9 mouse cellular contexts compared by ENCODE assay signal in the genomic region with DNA sequence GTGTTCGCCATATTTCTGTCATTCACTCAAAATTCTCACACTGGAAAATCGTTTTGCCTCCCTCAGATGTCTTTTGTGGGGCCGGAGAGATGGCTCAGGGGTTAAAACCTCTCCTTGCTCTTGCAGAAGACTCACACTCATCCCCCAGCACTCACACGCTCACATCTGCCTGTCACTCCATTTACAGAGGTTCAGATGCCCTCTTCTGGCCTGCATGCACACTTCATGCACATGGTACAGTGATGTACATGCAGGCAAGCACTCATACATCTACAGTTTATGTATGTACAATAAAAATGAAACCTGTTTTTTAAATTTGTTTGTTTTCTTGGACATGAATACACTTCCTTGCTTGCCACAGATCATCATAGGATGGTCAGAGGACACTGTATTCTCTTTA. TPM values are rescaled to one million over a fixed set of nuclear protein-coding genes. Genes with fewer than 3 reads are reported as not detected.
DNase-seq lines count a peak whose midpoint lies in the region; ATAC-seq and TF ChIP-seq lines count a peak whose summit lies in the region.
"Had no signal": no experiment of that assay in that cellular context is flagged by ENCODE, and none has a peak within 500 bp of the region (broad histone marks: within the 10 kb centered on the region; RNA-seq: fewer than 3 reads in every experiment).

No protein-coding gene starts in this region.

- no peaks in the 10 kb centered on the region for H3K36me3 ChIP-seq in liver, embryonic 14.5 days (replicated peaks; ENCODE audit: control insufficient read depth, insufficient read depth, low read depth)
- H3K36me3 ChIP-seq in liver, embryonic 11.5 days (ENCODE audit: control insufficient read depth, insufficient read depth, low read length), result no peaks in the 10 kb centered on the region
- H3K36me3 ChIP-seq in hindbrain, embryonic 12.5 days, result no peaks in the 10 kb centered on the region

- H3K4me1 ChIP-seq in liver, embryonic 14.5 days (replicated peaks; ENCODE audit: control insufficient read depth in 2 of 2, insufficient read depth in 2 of 2, low read length in 1 of 2), result 0 out of 4 replicates have a peak, but pooled peaks cover 0 to 2% of the 10 kb centered on the region in 2 experiments
- no peaks in the 10 kb centered on the region for H3K4me1 ChIP-seq in liver, embryonic 11.5 days (replicated peaks; ENCODE audit: control insufficient read depth, insufficient read depth, low read length)
- no peaks in the 10 kb centered on the region for H3K4me1 ChIP-seq in hindbrain, embryonic 12.5 days

- H3K4me2 ChIP-seq in liver, embryonic 14.5 days (ENCODE audit: low read depth), result no peak overlapping the region
- no peak overlapping the region for H3K4me2 ChIP-seq in liver, embryonic 11.5 days
- no peak overlapping the region for H3K4me2 ChIP-seq in hindbrain, embryonic 12.5 days (replicated peaks)

- TF ChIP-seq EP300 in liver, embryonic 14.5 days (IDR thresholded peaks at IDR 0.05; ENCODE audit: low read depth), result no peak

- no peak for ATAC-seq in liver, embryonic 14.5 days (ENCODE audit: insufficient read depth)
- no peak for ATAC-seq in liver, embryonic 11.5 days (replicated peaks; ENCODE audit: low FRiP score)
- 0 out of 2 replicates have a peak, but pooled peaks have one; percentile 61 for ATAC-seq in hindbrain, embryonic 12.5 days (ENCODE audit: low FRiP score)

- H3K4me3 ChIP-seq in liver, embryonic 14.5 days (ENCODE audit: insufficient read depth in 1 of 2, low read depth in 2 of 2, low read length in 2 of 2), result no peak overlapping the region
- no peak overlapping the region for H3K4me3 ChIP-seq in liver, embryonic 11.5 days (ENCODE audit: low read depth, low read length)
- no peak overlapping the region for H3K4me3 ChIP-seq in hindbrain, embryonic 12.5 days

- no peak overlapping the region for H3K9ac ChIP-seq in liver, embryonic 14.5 days (replicated peaks)
- H3K9ac ChIP-seq in liver, embryonic 11.5 days (ENCODE audit: low read depth, low read length), result no peak overlapping the region
- H3K9ac ChIP-seq in hindbrain, embryonic 12.5 days, result no peak overlapping the region

- H3K27ac ChIP-seq in liver, embryonic 14.5 days, result no peak overlapping the region
- no peak overlapping the region for H3K27ac ChIP-seq in liver, embryonic 11.5 days (ENCODE audit: low read depth, low read length)
- H3K27ac ChIP-seq in hindbrain, embryonic 12.5 days, result no peak overlapping the region

- no peaks in the 10 kb centered on the region for H3K27me3 ChIP-seq in liver, embryonic 14.5 days (ENCODE audit: control insufficient read depth, insufficient read depth, low read length)
- no peaks in the 10 kb centered on the region for H3K27me3 ChIP-seq in liver, embryonic 11.5 days (replicated peaks; ENCODE audit: control insufficient read depth, insufficient read depth, low read length)
- no peaks in the 10 kb centered on the region for H3K27me3 ChIP-seq in hindbrain, embryonic 12.5 days

- TF ChIP-seq CTCF in liver, embryonic 14.5 days (IDR thresholded peaks at IDR 0.05; ENCODE audit: low read depth), result peak; percentile 34

- H3K9me3 ChIP-seq in liver, embryonic 14.5 days (ENCODE audit: control insufficient read depth, low read length), result no peaks in the 10 kb centered on the region
- H3K9me3 ChIP-seq in liver, embryonic 11.5 days (ENCODE audit: control insufficient read depth, low read length), result no peaks in the 10 kb centered on the region
- no peaks in the 10 kb centered on the region for H3K9me3 ChIP-seq in hindbrain, embryonic 12.5 days (replicated peaks)

- DNase-seq in embryo, embryonic 10 days (ENCODE audit: low spot score), result peak; percentile 43
- no peak for DNase-seq in embryo, embryonic 9.5 days (ENCODE audit: extremely low spot score)
- no peak for DNase-seq in liver, embryonic 14.5 days (ENCODE audit: low read depth in 3 of 3, low spot score in 3 of 3)
- DNase-seq in liver, embryonic 11.5 days (ENCODE audit: low spot score), result no peak
- peak; percentile 30 to 43 for DNase-seq in thymus, postnatal 10 days (ENCODE audit: low spot score in 2 of 2)
- DNase-seq in ovary, postnatal 36 days (ENCODE audit: low spot score), result no peak
- no peak for DNase-seq in urinary bladder, postnatal 36 days (ENCODE audit: low spot score in 2 of 2)
- DNase-seq: cerebellum, adult 18-20 months had no signal

- 32% methylated on average over 4 of the region's 4 CpGs for WGBS in liver, embryonic 14.5 days (ENCODE audit: insufficient replicate concordance)
- 45% methylated on average over 4 of the region's 4 CpGs for WGBS in liver, embryonic 11.5 days
- WGBS in hindbrain, embryonic 12.5 days, result 53% methylated on average over 4 of the region's 4 CpGs

RNA-seq across cellular contexts. Expression of gene Gys2, which starts 3.3 kb away (rescaled TPM):
- polyA plus RNA-seq in liver, embryonic 14.5 days (2012; rRNA removed), result 20.9 and 22.4 TPM in 2 replicates
- polyA plus RNA-seq in liver, embryonic 14.5 days (2014; fragmentation: Nextera tagmentation; extraction: Ambion mirVana), result 38.8 and 43.6 TPM in 2 replicates
- polyA plus RNA-seq in liver, embryonic 11.5 days (2014; fragmentation: Nextera tagmentation; extraction: Ambion mirVana), result 21.3 and 23.8 TPM in 2 replicates
- polyA plus RNA-seq in hindbrain, embryonic 12.5 days (2016; fragmentation: Nextera tagmentation; extraction: Ambion mirVana), result 0.50 TPM in 1 of 2 replicates, not detected in the other

RNA-seq across cellular contexts. Expression of gene Ldhb, which starts 38.2 kb away (rescaled TPM):
- polyA plus RNA-seq in liver, embryonic 14.5 days (2012; rRNA removed), result 13.7 and 16.0 TPM in 2 replicates
- 20.8 and 22.3 TPM in 2 replicates for polyA plus RNA-seq in liver, embryonic 14.5 days (2014; fragmentation: Nextera tagmentation; extraction: Ambion mirVana)
- polyA plus RNA-seq in liver, embryonic 11.5 days (2014; fragmentation: Nextera tagmentation; extraction: Ambion mirVana), result 130 and 135 TPM in 2 replicates
- 385 and 413 TPM in 2 replicates for polyA plus RNA-seq in hindbrain, embryonic 12.5 days (2016; fragmentation: Nextera tagmentation; extraction: Ambion mirVana)

RNA-seq across cellular contexts. Expression of gene Spx, which starts 56.4 kb away (rescaled TPM):
- polyA plus RNA-seq in liver, embryonic 14.5 days (2012; rRNA removed), result 0.41 and 0.65 TPM in 2 replicates
- polyA plus RNA-seq in liver, embryonic 14.5 days (2014; fragmentation: Nextera tagmentation; extraction: Ambion mirVana), result 0.20 and 0.29 TPM in 2 replicates
- polyA plus RNA-seq in liver, embryonic 11.5 days (2014; fragmentation: Nextera tagmentation; extraction: Ambion mirVana), result 0.26 and 0.29 TPM in 2 replicates
- 2.9 and 6.9 TPM in 2 replicates for polyA plus RNA-seq in hindbrain, embryonic 12.5 days (2016; fragmentation: Nextera tagmentation; extraction: Ambion mirVana)

Comparison
In these comparisons a context has a peak if more than half of its experiments do, and no peak if none do; other contexts are left out.
1. DNase-seq: peak in embryo, embryonic 10 days (single experiment) and thymus, postnatal 10 days (2 of 2); none in embryo, embryonic 9.5 days (single experiment), liver, embryonic 14.5 days (0 of 3), liver, embryonic 11.5 days (single experiment), ovary, postnatal 36 days (single experiment) and urinary bladder, postnatal 36 days (0 of 2).
2. RNA of gene Gys2, which starts 3.3 kb away (polyA plus RNA-seq): 20.9 to 43.6 TPM in liver, embryonic 14.5 days and 21.3 to 23.8 TPM in liver, embryonic 11.5 days; 0.50 TPM in hindbrain, embryonic 12.5 days; every median in the first group is over 10 times any median in the second.